Mouse (Mus musculus): Measurements from ENCODE around the gene Fkbp15. TPM values are rescaled to one million over a fixed set of nuclear protein-coding genes. Genes with fewer than 3 reads are reported as not detected.

Fkbp15 gene
- polyA plus RNA-seq, 1 experiment from 2014 or later = 15.7 TPM

GRCm38 (mm10) chr4:62313641-62314211 is 46.6 kb downstream of the Fkbp15 start:
- DNase-seq (ENCODE audit: low spot score) (no peak), ATAC-seq (no peak)
- no peaks in the 10 kb centered on the region for H3K4me1 ChIP-seq (ENCODE audit: control insufficient read depth, insufficient read depth, low read length)
- H3K4me3 ChIP-seq (ENCODE audit: low read depth, low read length) = no peak overlapping the region
- no peaks in the 10 kb centered on the region for H3K9me3 ChIP-seq (replicated peaks; ENCODE audit: control insufficient read depth, low read length)
- H3K27me3 ChIP-seq (replicated peaks; ENCODE audit: control insufficient read depth, insufficient read depth, low read length) = no peaks in the 10 kb centered on the region
- H3K4me2 ChIP-seq (ENCODE audit: low read length) = no peak overlapping the region
- H3K36me3 ChIP-seq (ENCODE audit: control insufficient read depth, insufficient read depth, low read length) = peaks cover 30% of the 10 kb centered on the region
- no peak overlapping the region for H3K27ac ChIP-seq (ENCODE audit: low read depth, low read length)
- no peak overlapping the region for H3K9ac ChIP-seq (ENCODE audit: low read length)
- WGBS = 92% methylated on average over 9 of the region's 9 CpGs

DNA sequence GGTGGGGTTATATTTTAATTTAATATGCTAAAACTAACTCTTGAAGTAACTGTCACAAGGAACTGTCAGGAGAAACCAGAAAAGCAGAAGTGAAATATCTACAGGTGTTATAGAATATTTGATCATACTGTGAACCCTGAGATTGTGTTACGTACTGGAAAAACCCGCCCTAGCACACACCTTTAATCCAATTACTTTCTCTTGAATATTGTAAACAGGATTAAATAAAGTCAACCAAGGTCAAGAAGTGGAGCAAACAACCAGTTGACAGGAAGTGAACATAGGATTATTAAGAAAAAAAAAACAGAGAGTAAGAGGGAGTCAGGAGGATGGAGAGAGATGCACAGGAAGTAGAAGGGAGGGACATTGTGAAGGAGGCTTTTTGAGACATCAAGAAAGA is 47.5 kb downstream of the Fkbp15 start:
- H3K36me3 ChIP-seq (ENCODE audit: control insufficient read depth, insufficient read depth, low read length) = peaks cover 31% of the 10 kb centered on the region
- no peak overlapping the region for H3K9ac ChIP-seq (ENCODE audit: low read length)
- no peak overlapping the region for H3K4me3 ChIP-seq (ENCODE audit: low read depth, low read length)
- 90% methylated on average over 2 of the region's 2 CpGs for WGBS
- H3K27me3 ChIP-seq (replicated peaks; ENCODE audit: control insufficient read depth, insufficient read depth, low read length) = no peaks in the 10 kb centered on the region
- H3K9me3 ChIP-seq (replicated peaks; ENCODE audit: control insufficient read depth, low read length) = no peaks in the 10 kb centered on the region
- H3K4me1 ChIP-seq (ENCODE audit: control insufficient read depth, insufficient read depth, low read length) = no peaks in the 10 kb centered on the region
- H3K27ac ChIP-seq (ENCODE audit: low read depth, low read length) = no peak overlapping the region
- H3K4me2 ChIP-seq (ENCODE audit: low read length) = no peak overlapping the region
- DNase-seq (ENCODE audit: low spot score) = no peak
- ATAC-seq = no peak

- Histone ChIP-seq H3K4me2 (ENCODE audit: low read length) (no peak overlapping the region), H3K36me3 (ENCODE audit: control insufficient read depth, insufficient read depth, low read length) (peaks cover 52% of the 10 kb centered on the region), H3K9me3 (replicated peaks; ENCODE audit: control insufficient read depth, low read length) (no peaks in the 10 kb centered on the region), H3K4me1 (ENCODE audit: control insufficient read depth, insufficient read depth, low read length) (no peaks in the 10 kb centered on the region), H3K4me3 (ENCODE audit: low read depth, low read length) (no peak overlapping the region), H3K27me3 (replicated peaks; ENCODE audit: control insufficient read depth, insufficient read depth, low read length) (no peaks in the 10 kb centered on the region), H3K27ac (ENCODE audit: low read depth, low read length) (no peak overlapping the region), H3K9ac (ENCODE audit: low read length) (no peak overlapping the region)
- ATAC-seq (no peak), DNase-seq (ENCODE audit: low spot score) (no peak)
These were observed 51.9 kb downstream of the Fkbp15 start for GRCm38 (mm10) chr4:62308406-62308805.

DNA sequence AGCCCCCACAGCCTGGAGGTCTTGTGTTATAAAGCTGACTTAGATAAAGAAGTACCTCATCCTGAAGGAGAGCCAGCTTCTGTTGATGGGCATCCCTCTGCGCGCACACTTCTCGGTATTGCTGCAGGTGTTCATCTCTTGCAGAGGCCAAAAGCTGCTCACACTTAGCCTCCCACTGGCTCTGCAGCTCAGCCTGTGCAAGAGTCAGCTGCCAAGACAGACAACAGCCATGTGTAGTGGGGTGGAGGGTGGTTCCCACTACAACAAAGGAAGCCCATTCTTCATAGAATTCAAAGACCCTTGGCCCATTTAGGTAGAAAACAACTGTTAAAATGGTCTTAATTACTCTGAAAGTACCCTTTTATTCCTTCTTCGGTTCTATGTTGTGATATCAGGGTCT is 53.5 kb downstream of the Fkbp15 start:
- no peak overlapping the region for H3K4me3 ChIP-seq (ENCODE audit: low read depth, low read length)
- H3K4me1 ChIP-seq (ENCODE audit: control insufficient read depth, insufficient read depth, low read length) = no peaks in the 10 kb centered on the region
- H3K9ac ChIP-seq (ENCODE audit: low read length) = no peak overlapping the region
- DNase-seq (ENCODE audit: low spot score) (no peak), ATAC-seq (no peak)
- WGBS = 76% methylated on average over 4 of the region's 4 CpGs
- H3K27me3 ChIP-seq (replicated peaks; ENCODE audit: control insufficient read depth, insufficient read depth, low read length) = no peaks in the 10 kb centered on the region
- peaks cover 53% of the 10 kb centered on the region for H3K36me3 ChIP-seq (ENCODE audit: control insufficient read depth, insufficient read depth, low read length)
- H3K27ac ChIP-seq (ENCODE audit: low read depth, low read length) = no peak overlapping the region
- H3K4me2 ChIP-seq (ENCODE audit: low read length) = no peak overlapping the region
- H3K9me3 ChIP-seq (replicated peaks; ENCODE audit: control insufficient read depth, low read length) = no peaks in the 10 kb centered on the region

DNA sequence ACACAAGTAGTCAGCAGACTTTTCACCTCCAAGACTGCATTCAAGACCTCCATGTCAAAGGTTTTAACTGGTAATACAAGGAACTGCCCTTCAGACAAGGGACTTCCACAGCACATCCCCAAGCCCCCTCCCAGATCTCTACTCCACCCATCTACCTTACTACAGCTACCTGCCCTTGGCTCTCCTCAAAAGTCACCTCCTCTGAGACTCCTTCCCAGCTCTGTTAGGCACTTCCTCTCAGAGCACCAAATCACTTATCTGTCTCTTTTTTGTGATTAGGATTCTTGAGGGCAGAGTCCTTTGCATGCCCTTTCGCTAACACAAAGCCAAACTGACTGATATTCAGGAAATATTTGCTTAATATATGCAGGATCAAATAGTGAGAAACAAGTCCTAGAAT is 54.0 kb downstream of the Fkbp15 start:
- Histone ChIP-seq H3K27ac (ENCODE audit: low read depth, low read length) (no peak overlapping the region), H3K4me2 (ENCODE audit: low read length) (no peak overlapping the region), H3K9ac (ENCODE audit: low read length) (no peak overlapping the region), H3K9me3 (replicated peaks; ENCODE audit: control insufficient read depth, low read length) (no peaks in the 10 kb centered on the region), H3K36me3 (ENCODE audit: control insufficient read depth, insufficient read depth, low read length) (peaks cover 54% of the 10 kb centered on the region), H3K4me1 (ENCODE audit: control insufficient read depth, insufficient read depth, low read length) (no peaks in the 10 kb centered on the region), H3K27me3 (replicated peaks; ENCODE audit: control insufficient read depth, insufficient read depth, low read length) (no peaks in the 10 kb centered on the region), H3K4me3 (ENCODE audit: low read depth, low read length) (no peak overlapping the region)
- no peak for ATAC-seq
- WGBS = 93% methylated on average over 1 of the region's 1 CpGs
- DNase-seq (ENCODE audit: low spot score) = no peak

DNA sequence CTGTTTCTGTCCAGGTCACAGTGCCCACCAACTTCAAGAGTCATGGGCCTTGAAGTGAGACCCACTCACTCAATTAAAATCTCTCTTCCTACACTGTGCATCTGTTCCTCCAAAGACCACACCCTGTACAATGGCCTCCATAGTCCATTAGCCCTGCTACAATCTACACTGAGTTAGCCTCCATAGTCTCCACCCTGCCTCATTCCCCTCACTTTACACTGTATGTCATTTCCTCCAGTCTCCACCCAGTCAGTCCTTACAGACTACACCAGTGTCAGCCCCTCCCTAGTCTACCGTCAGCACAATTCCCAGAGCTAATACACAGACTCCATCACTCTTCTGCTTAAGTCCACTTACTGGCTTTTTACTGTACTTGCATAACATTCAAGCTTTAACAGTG is 57.1 kb downstream of the Fkbp15 start:
- WGBS = 86% methylated on average over 1 of the region's 1 CpGs
- H3K9ac ChIP-seq (ENCODE audit: low read length) = no peak overlapping the region
- ATAC-seq = no peak
- H3K9me3 ChIP-seq (replicated peaks; ENCODE audit: control insufficient read depth, low read length) = no peaks in the 10 kb centered on the region
- no peaks in the 10 kb centered on the region for H3K27me3 ChIP-seq (replicated peaks; ENCODE audit: control insufficient read depth, insufficient read depth, low read length)
- no peak overlapping the region for H3K4me3 ChIP-seq (ENCODE audit: low read depth, low read length)
- H3K36me3 ChIP-seq (ENCODE audit: control insufficient read depth, insufficient read depth, low read length) = peaks cover 76% of the 10 kb centered on the region
- no peak overlapping the region for H3K27ac ChIP-seq (ENCODE audit: low read depth, low read length)
- DNase-seq (ENCODE audit: low spot score) = no peak
- no peak overlapping the region for H3K4me2 ChIP-seq (ENCODE audit: low read length)
- no peaks in the 10 kb centered on the region for H3K4me1 ChIP-seq (ENCODE audit: control insufficient read depth, insufficient read depth, low read length)

GRCm38 (mm10) chr4:62302795-62303194 is 57.6 kb downstream of the Fkbp15 start:
- H3K9me3 ChIP-seq (replicated peaks; ENCODE audit: control insufficient read depth, low read length) = no peaks in the 10 kb centered on the region
- H3K4me2 ChIP-seq (ENCODE audit: low read length) = no peak overlapping the region
- no peak overlapping the region for H3K4me3 ChIP-seq (ENCODE audit: low read depth, low read length)
- H3K27ac ChIP-seq (ENCODE audit: low read depth, low read length) = no peak overlapping the region
- no peak for ATAC-seq
- H3K4me1 ChIP-seq (ENCODE audit: control insufficient read depth, insufficient read depth, low read length) = no peaks in the 10 kb centered on the region
- no peak for DNase-seq (ENCODE audit: low spot score)
- H3K9ac ChIP-seq (ENCODE audit: low read length) = no peak overlapping the region
- 83% methylated on average over 2 of the region's 2 CpGs for WGBS
- peaks cover 80% of the 10 kb centered on the region for H3K36me3 ChIP-seq (ENCODE audit: control insufficient read depth, insufficient read depth, low read length)
- no peaks in the 10 kb centered on the region for H3K27me3 ChIP-seq (replicated peaks; ENCODE audit: control insufficient read depth, insufficient read depth, low read length)

- 97% methylated on average over 2 of the region's 2 CpGs for WGBS
- peaks cover 77% of the 10 kb centered on the region for H3K36me3 ChIP-seq (ENCODE audit: control insufficient read depth, insufficient read depth, low read length)
- ATAC-seq (no peak), DNase-seq (ENCODE audit: low spot score) (no peak)
- no peak overlapping the region for H3K9ac ChIP-seq (ENCODE audit: low read length)
- H3K4me1 ChIP-seq (ENCODE audit: control insufficient read depth, insufficient read depth, low read length) = no peaks in the 10 kb centered on the region
- no peaks in the 10 kb centered on the region for H3K9me3 ChIP-seq (replicated peaks; ENCODE audit: control insufficient read depth, low read length)
- no peaks in the 10 kb centered on the region for H3K27me3 ChIP-seq (replicated peaks; ENCODE audit: control insufficient read depth, insufficient read depth, low read length)
- no peak overlapping the region for H3K4me3 ChIP-seq (ENCODE audit: low read depth, low read length)
- no peak overlapping the region for H3K4me2 ChIP-seq (ENCODE audit: low read length)
- H3K27ac ChIP-seq (ENCODE audit: low read depth, low read length) = no peak overlapping the region
These were observed 60.3 kb downstream of the Fkbp15 start for GRCm38 (mm10) chr4:62300001-62300400.

DNA sequence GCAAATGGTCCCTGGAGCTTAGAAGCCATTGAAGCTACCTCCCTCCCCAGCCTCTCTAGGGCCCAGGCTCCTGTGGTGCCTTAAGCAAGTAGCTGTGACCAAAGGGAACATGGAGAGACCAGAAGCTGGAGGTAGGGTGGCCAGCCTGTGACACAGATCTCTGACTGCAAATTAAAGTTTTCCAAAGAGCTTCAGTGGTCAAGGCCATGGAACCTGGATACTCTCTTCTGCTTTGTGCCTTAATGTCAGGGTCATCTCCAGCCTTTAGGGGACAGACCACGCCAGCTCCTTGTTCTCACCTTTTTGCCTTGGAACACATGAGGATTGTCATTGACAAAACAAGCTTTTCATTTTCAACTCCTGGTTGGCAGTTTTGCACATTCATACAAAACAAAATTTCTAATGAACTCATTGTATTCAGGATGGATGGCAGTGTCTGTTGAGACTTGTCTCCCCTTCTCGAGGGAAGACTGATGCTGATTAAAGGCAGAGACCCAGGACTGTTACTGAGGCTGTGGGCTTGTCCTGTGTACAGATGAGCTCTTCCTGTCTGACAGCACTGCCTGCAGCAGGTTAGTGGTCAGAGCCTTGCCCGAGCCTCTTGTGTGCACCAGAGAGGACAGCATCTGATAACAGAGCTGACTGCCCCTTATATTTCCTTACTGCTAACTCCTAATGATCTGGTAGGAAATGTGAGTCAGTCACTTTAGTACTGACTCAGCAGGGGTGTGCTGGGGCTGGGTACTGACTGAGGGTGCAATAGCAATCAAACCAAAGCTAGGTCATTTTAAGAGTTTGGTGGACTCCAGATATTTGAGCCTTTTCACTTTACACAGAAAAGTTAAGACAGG is 62.8 kb downstream of the Fkbp15 start:
- Histone ChIP-seq H3K4me3 (ENCODE audit: low read depth, low read length) (no peak overlapping the region), H3K4me1 (ENCODE audit: control insufficient read depth, insufficient read depth, low read length) (no peaks in the 10 kb centered on the region), H3K36me3 (ENCODE audit: control insufficient read depth, insufficient read depth, low read length) (peaks cover 57% of the 10 kb centered on the region), H3K9me3 (replicated peaks; ENCODE audit: control insufficient read depth, low read length) (no peaks in the 10 kb centered on the region), H3K4me2 (ENCODE audit: low read length) (no peak overlapping the region), H3K9ac (ENCODE audit: low read length) (no peak overlapping the region), H3K27me3 (replicated peaks; ENCODE audit: control insufficient read depth, insufficient read depth, low read length) (no peaks in the 10 kb centered on the region), H3K27ac (ENCODE audit: low read depth, low read length) (no peak overlapping the region)
- no peak for ATAC-seq
- no peak for DNase-seq (ENCODE audit: low spot score)
- WGBS = 84% methylated on average over 3 of the region's 3 CpGs
